Mouse (Mus musculus) small intestine, adult 2 months (tissue): ENCODE data around the gene Inca1.

Source experiments
- CTCF ChIP-seq: fragments of 200-500 bp; IDR thresholded peaks from 2 replicates; pipeline ENCODE4 v1.5.1; 2012; ENCODE audit warnings: low read depth, mild to moderate bottlenecking, control low read depth, inconsistent platforms, low read length, moderate library complexity, mixed read lengths; ENCODE audit not compliant: insufficient replicate concordance, insufficient read length; ENCODE audit errors: extremely low read depth
- POLR2A ChIP-seq: fragments of 200-500 bp; IDR thresholded peaks from 2 replicates; pipeline ENCODE4 v1.6.1; 2012; ENCODE audit warnings: low read depth, mild to moderate bottlenecking, control low read depth, inconsistent platforms, low read length, moderate library complexity

DNA sequence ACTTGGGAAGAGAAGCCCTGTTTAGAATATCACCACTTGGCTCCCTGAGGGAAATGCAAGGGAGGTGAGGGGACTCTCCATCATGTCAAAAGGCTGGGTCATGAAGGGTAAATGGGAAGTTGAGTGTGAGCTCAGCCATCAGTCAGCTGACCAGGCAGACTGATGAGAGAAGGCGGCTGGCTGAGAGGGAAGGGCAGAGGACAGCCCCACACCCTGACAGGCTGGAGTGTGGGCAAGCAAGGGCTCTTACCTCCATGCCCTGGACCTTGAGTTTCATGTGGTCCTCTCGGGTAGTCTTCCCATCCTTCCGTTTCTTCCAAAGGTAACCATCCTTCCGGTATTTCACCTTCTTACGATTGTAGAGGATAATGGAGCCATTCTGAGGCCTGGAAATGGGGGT, 16.3 kb downstream of the Inca1 start:
- TF ChIP-seq CTCF (no peak), POLR2A (no peak)
